Mouse (Mus musculus) megakaryocyte, embryonic 14.5 days (primary cell): ENCODE data around the gene Akap8l. TPM values are rescaled to one million over a fixed set of nuclear protein-coding genes. Genes with fewer than 3 reads are reported as not detected.

ENCODE experiments used
- H3K27me3 ChIP-seq: replicated peaks from 2 replicates; pipeline ENCODE3; 2012; ENCODE audit warnings: inconsistent platforms
- H3K36me3 ChIP-seq: replicated peaks from 2 replicates; pipeline ENCODE3; 2012; ENCODE audit warnings: low read length, inconsistent platforms, mixed read lengths
- H3K4me1 ChIP-seq: 2 replicates; pipeline ENCODE4 v1.6.1; 2012; ENCODE audit warnings: inconsistent platforms
- H3K4me3 ChIP-seq: replicated peaks from 2 replicates; pipeline ENCODE3; 2012; ENCODE audit warnings: moderate library complexity, mild to moderate bottlenecking, inconsistent platforms
- H3K9me3 ChIP-seq: 2 replicates; pipeline ENCODE4 v1.6.1; 2012; ENCODE audit warnings: inconsistent platforms
- FLI1 ChIP-seq: IDR thresholded peaks from 2 replicates; pipeline ENCODE4 v1.6.1; 2012; ENCODE audit warnings: low read length, inconsistent platforms, mixed read lengths
- GATA1 ChIP-seq: IDR thresholded peaks from 3 replicates; pipeline ENCODE4 v1.6.1; 2012; ENCODE audit warnings: mixed read lengths, low read length, inconsistent platforms, borderline replicate concordance
- polyA plus RNA-seq: library from polyadenylated mRNA; stranded (reverse); fragments of >175 nt; gene quantifications from 2 replicates; pipeline ENCODE4 v1.2.3, GENCODE M21; 2012; ENCODE audit warnings: low replicate concordance; ENCODE audit not compliant: insufficient read depth

Gene Akap8l
- polyA plus RNA-seq, 1 experiment, result 157 TPM

DNA sequence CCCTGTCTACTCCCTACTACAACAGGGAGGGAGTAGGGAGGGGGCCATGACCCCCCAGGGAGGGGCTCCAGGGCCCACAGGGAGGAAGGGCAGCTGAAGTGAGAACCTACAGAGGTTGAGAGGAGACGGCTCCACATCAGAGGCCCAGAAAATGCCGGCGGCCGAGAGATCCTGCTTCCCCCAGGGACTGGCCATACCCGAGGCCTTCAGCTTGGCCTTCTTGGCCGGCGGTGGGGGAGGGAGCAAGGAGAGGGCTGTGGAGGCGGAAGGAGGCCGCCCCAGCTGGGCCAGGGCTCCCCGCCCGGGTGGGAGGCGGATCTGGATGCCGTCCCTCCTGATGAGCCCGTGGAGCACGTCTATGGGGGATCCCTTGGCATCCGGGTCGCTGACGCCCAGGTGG, 9.5 kb upstream of the Akap8l start:
- TF ChIP-seq GATA1 (no peak), FLI1 (no peak)
- peaks cover 81% of the 10 kb centered on the region for H3K36me3 ChIP-seq
- H3K4me3 ChIP-seq, result no peak overlapping the region
- H3K27me3 ChIP-seq, result no peaks in the 10 kb centered on the region
- H3K4me1 ChIP-seq, result peaks cover 35% of the 10 kb centered on the region
- H3K9me3 ChIP-seq, result no peaks in the 10 kb centered on the region

DNA sequence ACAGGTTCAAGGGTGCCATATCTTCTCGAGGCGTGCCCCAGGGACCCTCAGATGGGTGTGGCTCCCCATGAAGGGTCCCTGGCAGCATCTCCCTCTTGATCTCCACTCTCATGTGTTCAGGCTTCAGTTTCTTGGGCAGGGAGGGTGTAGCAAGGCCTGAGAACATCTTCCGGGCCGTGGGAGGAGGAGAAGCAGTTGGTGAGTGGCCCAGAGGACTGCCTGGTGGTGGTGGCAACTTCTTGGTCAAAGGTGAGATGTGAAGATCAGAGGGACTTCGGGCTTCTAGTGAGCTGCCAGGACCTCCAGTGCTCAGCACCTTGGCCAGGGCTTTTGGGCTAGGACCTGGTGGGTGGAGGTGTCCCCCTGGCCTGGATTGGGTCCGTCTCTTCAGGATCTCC, 8.5 kb upstream of the Akap8l start:
- Histone ChIP-seq H3K36me3 (peaks cover 90% of the 10 kb centered on the region), H3K27me3 (no peaks in the 10 kb centered on the region), H3K4me1 (peaks cover 34% of the 10 kb centered on the region), H3K9me3 (no peaks in the 10 kb centered on the region), H3K4me3 (no peak overlapping the region)
- TF ChIP-seq GATA1 (no peak), FLI1 (no peak)

DNA sequence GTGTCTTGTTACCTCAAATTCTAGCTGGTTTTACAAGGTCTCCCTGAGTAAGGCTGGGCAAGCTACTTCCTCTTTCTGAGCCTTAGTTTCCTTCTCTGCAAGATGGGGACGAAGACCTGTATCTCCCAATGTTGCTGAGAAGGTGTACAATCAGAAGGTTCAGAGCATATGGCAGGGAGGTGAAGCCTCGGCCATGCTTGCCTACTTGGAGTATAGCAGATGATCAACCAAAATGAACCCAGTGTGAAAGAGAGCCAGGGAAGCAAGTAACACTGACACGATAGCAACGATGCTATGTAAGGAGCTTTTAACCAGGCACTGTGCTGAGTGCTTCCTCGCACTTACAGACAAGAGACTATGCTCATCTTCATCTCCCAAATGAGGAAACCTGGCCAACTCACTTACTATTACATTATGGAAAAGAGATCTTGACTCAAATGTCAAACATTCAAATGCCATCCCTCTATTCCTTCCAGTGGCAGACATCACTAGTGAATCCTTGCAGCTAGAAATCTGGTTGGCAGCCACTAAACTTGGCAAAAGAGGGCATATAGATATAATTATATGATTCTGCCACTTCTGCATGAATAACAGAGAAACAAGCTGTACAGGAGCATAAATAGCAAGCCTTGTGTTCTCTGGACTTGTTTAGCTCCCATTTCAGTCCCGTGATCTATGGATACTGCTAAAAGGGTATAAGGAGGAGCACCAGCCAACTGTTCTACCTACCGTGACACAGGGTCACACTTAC, 8.0 kb upstream of the Akap8l start:
- H3K36me3 ChIP-seq, result peaks cover 96% of the 10 kb centered on the region

GRCm38 (mm10) chr17:32356766-32357760, 6.7 kb upstream of the Akap8l start:
- no peaks in the 10 kb centered on the region for H3K27me3 ChIP-seq
- TF ChIP-seq FLI1 (no peak), GATA1 (no peak)
- peaks cover 17% of the 10 kb centered on the region for H3K4me1 ChIP-seq
- H3K36me3 ChIP-seq, result peaks cover 93% of the 10 kb centered on the region
- no peak overlapping the region for H3K4me3 ChIP-seq
- no peaks in the 10 kb centered on the region for H3K9me3 ChIP-seq

More for the DNA sequence above, 8.0 kb upstream of the Akap8l start:
- Histone ChIP-seq H3K27me3 (no peaks in the 10 kb centered on the region), H3K9me3 (no peaks in the 10 kb centered on the region), H3K4me1 (peaks cover 30% of the 10 kb centered on the region), H3K4me3 (no peak overlapping the region)
- TF ChIP-seq FLI1, result no peak

DNA sequence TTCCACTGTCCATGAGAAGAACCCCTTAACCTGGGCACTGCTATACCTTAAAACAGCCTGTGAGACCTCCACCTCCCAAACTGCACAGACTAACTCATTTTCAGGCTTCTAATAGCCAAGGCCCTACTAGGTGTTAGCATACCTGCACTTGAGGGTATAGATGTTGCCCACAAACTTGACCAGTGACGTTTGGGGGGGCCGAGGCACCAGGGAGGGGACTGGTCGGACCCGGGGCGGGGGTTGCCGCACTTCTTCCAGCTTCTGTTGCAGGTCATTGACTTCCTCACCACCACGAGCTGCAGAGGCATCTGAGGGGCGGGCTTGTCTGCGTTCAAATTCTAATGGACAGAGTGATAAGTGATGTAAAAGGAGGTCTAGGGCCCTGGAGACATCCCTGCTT, 5.9 kb upstream of the Akap8l start:
- TF ChIP-seq GATA1 (no peak), FLI1 (no peak)
- Histone ChIP-seq H3K27me3 (no peaks in the 10 kb centered on the region), H3K36me3 (peaks cover 86% of the 10 kb centered on the region), H3K9me3 (no peaks in the 10 kb centered on the region), H3K4me1 (peaks cover 14% of the 10 kb centered on the region), H3K4me3 (no peak overlapping the region)

DNA sequence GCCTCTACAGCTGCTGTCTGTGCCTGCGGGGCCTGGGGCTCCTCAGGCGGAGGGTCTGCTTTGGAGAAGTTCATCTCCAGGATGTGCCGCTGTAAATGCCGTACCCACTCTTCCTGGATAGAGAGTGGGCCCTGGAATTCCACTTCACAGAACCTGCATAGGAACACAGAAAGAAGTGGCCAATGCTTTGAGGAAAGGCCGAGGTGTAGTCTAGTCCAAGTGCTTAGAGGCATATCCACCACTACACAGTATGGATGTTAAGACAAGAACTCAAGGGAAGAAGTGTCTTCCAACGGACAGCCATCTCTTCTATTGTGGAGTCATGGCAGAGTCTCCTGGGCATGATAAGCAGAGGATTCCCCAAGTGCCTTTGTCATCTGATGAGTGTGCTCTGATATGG, 4.6 kb upstream of the Akap8l start:
- Histone ChIP-seq H3K9me3 (no peaks in the 10 kb centered on the region), H3K27me3 (no peaks in the 10 kb centered on the region), H3K4me1 (peaks cover 16% of the 10 kb centered on the region), H3K36me3 (peaks cover 74% of the 10 kb centered on the region), H3K4me3 (no peak overlapping the region)
- TF ChIP-seq FLI1 (no peak), GATA1 (no peak)

- Histone ChIP-seq H3K9me3 (no peaks in the 10 kb centered on the region), H3K36me3 (peaks cover 66% of the 10 kb centered on the region), H3K27me3 (no peaks in the 10 kb centered on the region), H3K4me1 (peaks cover 19% of the 10 kb centered on the region), H3K4me3 (no peak overlapping the region)
- no peak for TF ChIP-seq GATA1
- TF ChIP-seq FLI1, result no peak
Measured at GRCm38 (mm10) chr17:32354211-32354610, 3.8 kb upstream of the Akap8l start.

GRCm38 (mm10) chr17:32353696-32354095, 3.3 kb upstream of the Akap8l start:
- H3K4me3 ChIP-seq, result no peak overlapping the region
- H3K36me3 ChIP-seq, result peaks cover 60% of the 10 kb centered on the region
- TF ChIP-seq GATA1, result no peak
- no peak for TF ChIP-seq FLI1
- H3K27me3 ChIP-seq, result no peaks in the 10 kb centered on the region
- H3K9me3 ChIP-seq, result no peaks in the 10 kb centered on the region
- H3K4me1 ChIP-seq, result peaks cover 24% of the 10 kb centered on the region

DNA sequence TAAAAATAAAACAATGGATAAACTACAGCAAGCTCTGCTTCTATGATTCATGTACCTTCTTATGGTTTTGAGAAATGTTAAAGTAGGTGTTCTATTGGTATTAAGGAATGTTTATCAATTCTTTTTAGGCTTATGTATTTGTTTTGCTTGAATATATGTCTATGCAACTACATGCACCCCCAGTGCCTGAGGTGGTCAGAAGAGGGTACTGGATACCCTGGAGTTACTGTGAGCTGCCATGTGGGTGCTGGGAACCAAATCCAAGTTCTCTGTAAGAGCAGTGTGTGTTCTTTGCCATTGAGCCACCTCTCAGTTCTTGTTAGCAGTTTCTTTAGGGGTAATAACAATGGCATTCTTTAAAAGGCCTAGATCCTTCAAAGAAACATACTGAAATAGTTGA, 1.3 kb upstream of the Akap8l start:
- H3K27me3 ChIP-seq, result no peaks in the 10 kb centered on the region
- peaks cover 39% of the 10 kb centered on the region for H3K4me1 ChIP-seq
- no peak overlapping the region for H3K4me3 ChIP-seq
- TF ChIP-seq GATA1 (no peak), FLI1 (no peak)
- peaks cover 48% of the 10 kb centered on the region for H3K36me3 ChIP-seq
- no peaks in the 10 kb centered on the region for H3K9me3 ChIP-seq

DNA sequence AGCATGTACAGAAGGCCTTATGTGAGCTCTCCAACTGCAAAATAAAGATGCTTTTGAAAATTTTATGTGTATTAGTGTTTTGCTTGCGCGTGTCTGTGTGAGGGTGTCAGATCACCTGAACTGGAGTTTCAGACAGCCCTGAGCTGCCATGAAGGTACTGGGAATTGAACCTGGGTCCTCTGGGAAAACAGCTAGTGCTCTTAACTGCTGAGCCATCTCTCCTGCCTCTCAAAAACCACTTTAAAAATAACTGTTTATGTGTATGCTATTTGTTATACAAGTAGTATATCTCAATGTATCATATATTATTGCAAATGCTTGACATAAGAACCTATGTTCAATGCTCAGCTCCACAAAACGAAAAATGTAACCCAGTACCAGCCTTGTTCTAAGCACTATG, 862 bp upstream of the Akap8l start:
- H3K36me3 ChIP-seq, result peaks cover 46% of the 10 kb centered on the region
- H3K4me3 ChIP-seq, result peak overlapping the region; percentile 100
- H3K4me1 ChIP-seq, result peaks cover 39% of the 10 kb centered on the region
- TF ChIP-seq FLI1 (no peak), GATA1 (no peak)
- H3K9me3 ChIP-seq, result no peaks in the 10 kb centered on the region
- H3K27me3 ChIP-seq, result no peaks in the 10 kb centered on the region
